ENCODE assay signal across 9 mouse cellular contexts in the genomic region with DNA sequence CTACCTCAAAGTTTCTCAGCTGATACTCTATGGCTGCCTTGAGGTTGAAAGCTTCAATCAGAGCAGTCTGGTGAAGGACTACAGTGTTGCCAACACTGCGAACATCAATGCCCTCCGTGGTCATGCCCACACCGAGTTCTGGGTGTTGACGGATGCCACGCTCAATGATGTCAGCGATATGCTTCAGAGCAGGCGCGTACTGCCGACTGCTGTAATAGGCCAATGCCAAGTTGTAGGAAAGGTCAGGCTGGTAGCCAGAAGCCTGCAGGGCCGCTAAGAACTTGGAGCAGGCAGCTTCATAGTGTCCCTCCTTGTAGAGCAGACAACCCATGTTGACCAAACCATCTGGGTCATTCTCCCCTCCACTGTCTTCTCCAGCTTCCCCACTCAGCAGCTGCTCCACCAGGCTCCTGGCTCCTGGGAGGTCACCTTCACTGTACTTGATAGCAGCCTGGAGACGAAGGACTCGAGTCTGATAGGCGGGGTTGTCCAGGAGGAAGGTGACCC. TPM values are rescaled to one million over a fixed set of nuclear protein-coding genes. Genes with fewer than 3 reads are reported as not detected.
DNase-seq lines count a peak whose midpoint lies in the region; ATAC-seq and TF ChIP-seq lines count a peak whose summit lies in the region.
"Not testable (repeated sequence)": the region's sequence is repeated elsewhere in the genome, so short reads cannot be mapped to it uniquely, and the experiment has no call there.
"Had no signal": no experiment of that assay in that cellular context is flagged by ENCODE, and none has a peak within 500 bp of the region (broad histone marks: within the 10 kb centered on the region; RNA-seq: fewer than 3 reads in every experiment).

No protein-coding gene starts in this region.

- not testable (repeated sequence) for TF ChIP-seq CTCF in cortical plate, adult 2 months (IDR thresholded peaks at IDR 0.05; ENCODE audit: extremely low read depth, insufficient read depth, low read length); liver, postnatal 0 days (IDR thresholded peaks at IDR 0.05; ENCODE audit: low read depth); midbrain, postnatal 0 days (IDR thresholded peaks at IDR 0.05)

- not testable (repeated sequence) for ATAC-seq in forebrain, embryonic 14.5 days; limb, embryonic 11.5 days (ENCODE audit: insufficient number of reproducible peaks, low FRiP score, low TSS enrichment, low read depth); liver, postnatal 0 days; midbrain, postnatal 0 days (ENCODE audit: low FRiP score); stomach, embryonic 16.5 days (ENCODE audit: insufficient read depth, low FRiP score)
- ATAC-seq in heart, embryonic 15.5 days (replicated peaks; ENCODE audit: insufficient number of reproducible peaks, insufficient read depth, low FRiP score, low read depth): peak; percentile 23
- 0 out of 2 replicates have a peak, but pooled peaks have one; percentile 1 for ATAC-seq in intestine, embryonic 15.5 days

- not testable (repeated sequence) for H3K9ac ChIP-seq in forebrain, embryonic 14.5 days (ENCODE audit: low read length); heart, embryonic 15.5 days; intestine, embryonic 15.5 days; limb, embryonic 11.5 days (ENCODE audit: low read length); liver, postnatal 0 days (replicated peaks); midbrain, postnatal 0 days (replicated peaks; ENCODE audit: low read length, poor library complexity, severe bottlenecking)
- H3K9ac ChIP-seq in stomach, embryonic 16.5 days (ENCODE audit: low read length): peak overlapping the region; percentile 68; the same call in 1 of the 2 replicates

- H3K4me3 ChIP-seq in cortical plate, adult 2 months (ENCODE audit: insufficient read depth, low read length): peak overlapping the region; percentile 37; the same call in 1 of the 2 replicates
- peak overlapping the region; percentile 34 for H3K4me3 ChIP-seq in forebrain, embryonic 14.5 days (ENCODE audit: low read depth, low read length)
- peak overlapping the region; percentile 60 for H3K4me3 ChIP-seq in heart, embryonic 15.5 days
- H3K4me3 ChIP-seq in intestine, embryonic 15.5 days (replicated peaks): peak overlapping the region; percentile 45; the same call in 1 of the 2 replicates
- H3K4me3 ChIP-seq in limb, embryonic 11.5 days (ENCODE audit: low read depth, low read length): peak overlapping the region; percentile 32; the same call in 1 of the 2 replicates
- peak overlapping the region; percentile 61; the same call in 1 of the 2 replicates for H3K4me3 ChIP-seq in liver, postnatal 0 days (ENCODE audit: low read depth, low read length)
- peak overlapping the region; percentile 42; the same call in 1 of the 2 replicates for H3K4me3 ChIP-seq in midbrain, postnatal 0 days (ENCODE audit: low read depth, low read length)
- peak overlapping the region; percentile 60 for H3K4me3 ChIP-seq in stomach, embryonic 16.5 days (replicated peaks; ENCODE audit: low read length)

- TF ChIP-seq POLR2A in cortical plate, adult 2 months (IDR thresholded peaks at IDR 0.05; ENCODE audit: extremely low read depth, insufficient read depth, low read length): not testable (repeated sequence)

- H3K4me2 ChIP-seq in forebrain, embryonic 14.5 days (ENCODE audit: low read length): peak overlapping the region; percentile 61
- peak overlapping the region; percentile 77 for H3K4me2 ChIP-seq in heart, embryonic 15.5 days
- peak overlapping the region; percentile 74 for H3K4me2 ChIP-seq in intestine, embryonic 15.5 days (replicated peaks)
- H3K4me2 ChIP-seq in limb, embryonic 11.5 days (ENCODE audit: low read depth, severe bottlenecking): peak overlapping the region; percentile 50; the same call in 1 of the 2 replicates
- peak overlapping the region; percentile 70 for H3K4me2 ChIP-seq in liver, postnatal 0 days (ENCODE audit: low read depth, low read length)
- H3K4me2 ChIP-seq in midbrain, postnatal 0 days (ENCODE audit: low read depth, low read length, poor library complexity, severe bottlenecking): peak overlapping the region; percentile 52
- peak overlapping the region; percentile 62 for H3K4me2 ChIP-seq in stomach, embryonic 16.5 days (ENCODE audit: low read depth, low read length)

- not testable (repeated sequence) for H3K4me1 ChIP-seq in cortical plate, adult 2 months (ENCODE audit: control insufficient read depth, insufficient read depth, low read length); forebrain, embryonic 14.5 days (ENCODE audit: control insufficient read depth, insufficient read depth, low read length); heart, embryonic 15.5 days (replicated peaks); intestine, embryonic 15.5 days (replicated peaks); limb, embryonic 11.5 days (ENCODE audit: control insufficient read depth, insufficient read depth, low read length); liver, postnatal 0 days (ENCODE audit: insufficient read depth); midbrain, postnatal 0 days (ENCODE audit: insufficient read depth, low read length); stomach, embryonic 16.5 days (ENCODE audit: control insufficient read depth, insufficient read depth, low read length)

- H3K27ac ChIP-seq in cortical plate, adult 2 months (ENCODE audit: insufficient read depth, low read length); forebrain, embryonic 14.5 days (ENCODE audit: low read depth, low read length); heart, embryonic 15.5 days; intestine, embryonic 15.5 days; limb, embryonic 11.5 days (replicated peaks; ENCODE audit: low read depth, low read length); liver, postnatal 0 days (ENCODE audit: low read depth); midbrain, postnatal 0 days (ENCODE audit: low read depth, low read length); stomach, embryonic 16.5 days (ENCODE audit: low read length): not testable (repeated sequence)

- not testable (repeated sequence) for H3K9me3 ChIP-seq in forebrain, embryonic 14.5 days (replicated peaks; ENCODE audit: control insufficient read depth, low read length); heart, embryonic 15.5 days (replicated peaks); intestine, embryonic 15.5 days; limb, embryonic 11.5 days (ENCODE audit: control insufficient read depth, low read length); liver, postnatal 0 days (ENCODE audit: low read length); midbrain, postnatal 0 days (ENCODE audit: low read length); stomach, embryonic 16.5 days (replicated peaks; ENCODE audit: control insufficient read depth, low read length)

- TF ChIP-seq EP300 in liver, postnatal 0 days (IDR thresholded peaks at IDR 0.05; ENCODE audit: low read depth): not testable (repeated sequence)

- not testable (repeated sequence) for H3K36me3 ChIP-seq in forebrain, embryonic 14.5 days (ENCODE audit: control insufficient read depth, insufficient read depth, low read length); heart, embryonic 15.5 days; intestine, embryonic 15.5 days; limb, embryonic 11.5 days (ENCODE audit: control insufficient read depth, insufficient read depth, low read length); liver, postnatal 0 days (replicated peaks; ENCODE audit: insufficient read depth, low read length); midbrain, postnatal 0 days (ENCODE audit: insufficient read depth, low read length); stomach, embryonic 16.5 days (ENCODE audit: control insufficient read depth, insufficient read depth, low read length)

- H3K27me3 ChIP-seq in forebrain, embryonic 14.5 days (replicated peaks; ENCODE audit: control insufficient read depth, insufficient read depth, low read length); heart, embryonic 15.5 days; intestine, embryonic 15.5 days (replicated peaks); limb, embryonic 11.5 days (ENCODE audit: control insufficient read depth, insufficient read depth, low read length); liver, postnatal 0 days (ENCODE audit: insufficient read depth, low read length); midbrain, postnatal 0 days (ENCODE audit: insufficient read depth, low read length); stomach, embryonic 16.5 days (ENCODE audit: control insufficient read depth, insufficient read depth, low read length): not testable (repeated sequence)

- WGBS in forebrain, embryonic 14.5 days: 97% methylated on average over 13 of the region's 13 CpGs
- 92% methylated on average over 13 of the region's 13 CpGs for WGBS in heart, embryonic 15.5 days
- WGBS in intestine, embryonic 15.5 days: 95% methylated on average over 13 of the region's 13 CpGs
- 91% methylated on average over 11 of the region's 13 CpGs for WGBS in limb, embryonic 11.5 days
- WGBS in liver, postnatal 0 days (ENCODE audit: insufficient replicate concordance): 87% methylated on average over 12 of the region's 13 CpGs
- WGBS in midbrain, postnatal 0 days: 99% methylated on average over 13 of the region's 13 CpGs
- WGBS in stomach, embryonic 16.5 days: 94% methylated on average over 13 of the region's 13 CpGs

- DNase-seq in forebrain, embryonic 14.5 days (ENCODE audit: low spot score); limb, embryonic 11.5 days (ENCODE audit: low spot score); liver, postnatal 0 days; midbrain, postnatal 0 days (ENCODE audit: low spot score): not testable (repeated sequence)

RNA-seq across cellular contexts. Expression of a gene that starts 0.8 kb away (rescaled TPM):
- 2.8 and 3.0 TPM in 2 replicates for polyA plus RNA-seq in cortical plate, adult 2 months (2012; rRNA removed)
- 8.8 and 10.4 TPM in 2 replicates for polyA plus RNA-seq in forebrain, embryonic 14.5 days (2014; fragmentation: Nextera tagmentation; extraction: Ambion mirVana)
- 4.8 and 5.9 TPM in 2 replicates for polyA plus RNA-seq in heart, embryonic 15.5 days (2015; fragmentation: Nextera tagmentation; extraction: Ambion mirVana)
- polyA plus RNA-seq in intestine, embryonic 15.5 days (2015; fragmentation: Nextera tagmentation; extraction: Ambion mirVana): 5.8 TPM in 2 replicates
- polyA plus RNA-seq in limb, embryonic 11.5 days (2014; fragmentation: Nextera tagmentation; extraction: Ambion mirVana): 12.1 and 12.5 TPM in 2 replicates
- polyA plus RNA-seq in liver, postnatal 0 days (2015; fragmentation: Nextera tagmentation; extraction: Ambion mirVana): 1.0 and 1.1 TPM in 2 replicates
- total RNA-seq in midbrain, postnatal 0 days (2014; rRNA removed): 12.3 and 12.7 TPM in 2 replicates
- 5.2 and 5.5 TPM in 2 replicates for polyA plus RNA-seq in midbrain, postnatal 0 days (2015; fragmentation: Nextera tagmentation; extraction: Ambion mirVana)
- polyA plus RNA-seq in stomach, embryonic 16.5 days (2015; fragmentation: Nextera tagmentation; extraction: Ambion mirVana): 7.2 and 7.6 TPM in 2 replicates

RNA-seq across cellular contexts. Expression of a gene that starts 3.0 kb away (rescaled TPM):
- 0.11 and 0.19 TPM in 2 replicates for polyA plus RNA-seq in cortical plate, adult 2 months (2012; rRNA removed)
- 0.90 and 1.6 TPM in 2 replicates for polyA plus RNA-seq in forebrain, embryonic 14.5 days (2014; fragmentation: Nextera tagmentation; extraction: Ambion mirVana)
- 0.76 and 0.78 TPM in 2 replicates for polyA plus RNA-seq in heart, embryonic 15.5 days (2015; fragmentation: Nextera tagmentation; extraction: Ambion mirVana)
- polyA plus RNA-seq in intestine, embryonic 15.5 days (2015; fragmentation: Nextera tagmentation; extraction: Ambion mirVana): 0.08 and 0.16 TPM in 2 replicates
- polyA plus RNA-seq in limb, embryonic 11.5 days (2014; fragmentation: Nextera tagmentation; extraction: Ambion mirVana): 0.60 and 1.1 TPM in 2 replicates
- 0.22 and 0.26 TPM in 2 replicates for polyA plus RNA-seq in liver, postnatal 0 days (2015; fragmentation: Nextera tagmentation; extraction: Ambion mirVana)
- total RNA-seq in midbrain, postnatal 0 days (2014; rRNA removed): 1.1 and 1.9 TPM in 2 replicates
- 0.36 and 0.39 TPM in 2 replicates for polyA plus RNA-seq in midbrain, postnatal 0 days (2015; fragmentation: Nextera tagmentation; extraction: Ambion mirVana)
- 0.35 and 0.67 TPM in 2 replicates for polyA plus RNA-seq in stomach, embryonic 16.5 days (2015; fragmentation: Nextera tagmentation; extraction: Ambion mirVana)
- polyA plus RNA-seq: CD4-positive, CD25-positive, alpha-beta regulatory T cell, adult 4 months had no signal

RNA-seq across cellular contexts. Expression of a gene that starts 42.6 kb away (rescaled TPM):
- 9.6 and 10.6 TPM in 2 replicates for polyA plus RNA-seq in cortical plate, adult 2 months (2012; rRNA removed)
- 20.8 and 21.6 TPM in 2 replicates for polyA plus RNA-seq in forebrain, embryonic 14.5 days (2014; fragmentation: Nextera tagmentation; extraction: Ambion mirVana)
- 11.7 and 12.7 TPM in 2 replicates for polyA plus RNA-seq in heart, embryonic 15.5 days (2015; fragmentation: Nextera tagmentation; extraction: Ambion mirVana)
- polyA plus RNA-seq in intestine, embryonic 15.5 days (2015; fragmentation: Nextera tagmentation; extraction: Ambion mirVana): 6.8 and 8.5 TPM in 2 replicates
- 9.0 and 9.2 TPM in 2 replicates for polyA plus RNA-seq in limb, embryonic 11.5 days (2014; fragmentation: Nextera tagmentation; extraction: Ambion mirVana)
- 1.5 and 1.6 TPM in 2 replicates for polyA plus RNA-seq in liver, postnatal 0 days (2015; fragmentation: Nextera tagmentation; extraction: Ambion mirVana)
- total RNA-seq in midbrain, postnatal 0 days (2014; rRNA removed): 29.1 and 30.8 TPM in 2 replicates
- polyA plus RNA-seq in midbrain, postnatal 0 days (2015; fragmentation: Nextera tagmentation; extraction: Ambion mirVana): 18.7 and 19.3 TPM in 2 replicates
- 12.3 and 13.7 TPM in 2 replicates for polyA plus RNA-seq in stomach, embryonic 16.5 days (2015; fragmentation: Nextera tagmentation; extraction: Ambion mirVana)
